Mouse (Mus musculus) testis, postnatal 14 days (tissue): ENCODE data around the gene Ttyh3.
A peak's percentile ranks its signal among the peaks of the same experiment; 100 is the strongest.

ENCODE experiments used
- DNase-seq: peaks from one replicate; pipeline ENCODE4 v3.0.0; 2021; ENCODE audit warnings: low spot score

Gene Ttyh3

DNA sequence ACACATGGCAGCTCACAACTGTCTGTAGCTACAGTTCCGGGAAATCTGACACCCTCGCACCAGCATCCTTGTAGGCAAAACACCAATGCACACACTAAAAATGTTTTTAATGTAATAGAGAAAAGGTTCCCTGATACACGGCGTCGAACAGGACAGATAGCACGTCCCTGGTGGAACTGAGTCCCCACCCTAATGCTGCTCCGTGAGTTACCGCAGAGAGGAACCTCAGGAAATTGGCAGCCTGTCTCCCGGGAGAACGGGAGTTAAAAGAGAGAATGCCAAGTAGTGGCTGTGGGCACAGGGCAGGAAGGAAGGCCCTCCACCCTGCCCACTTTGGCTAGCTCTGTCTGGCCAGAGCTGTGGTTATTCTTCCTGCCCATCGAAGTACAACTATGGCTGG lies 2.4 kb upstream of the Ttyh3 start:
- no peak for DNase-seq

DNA sequence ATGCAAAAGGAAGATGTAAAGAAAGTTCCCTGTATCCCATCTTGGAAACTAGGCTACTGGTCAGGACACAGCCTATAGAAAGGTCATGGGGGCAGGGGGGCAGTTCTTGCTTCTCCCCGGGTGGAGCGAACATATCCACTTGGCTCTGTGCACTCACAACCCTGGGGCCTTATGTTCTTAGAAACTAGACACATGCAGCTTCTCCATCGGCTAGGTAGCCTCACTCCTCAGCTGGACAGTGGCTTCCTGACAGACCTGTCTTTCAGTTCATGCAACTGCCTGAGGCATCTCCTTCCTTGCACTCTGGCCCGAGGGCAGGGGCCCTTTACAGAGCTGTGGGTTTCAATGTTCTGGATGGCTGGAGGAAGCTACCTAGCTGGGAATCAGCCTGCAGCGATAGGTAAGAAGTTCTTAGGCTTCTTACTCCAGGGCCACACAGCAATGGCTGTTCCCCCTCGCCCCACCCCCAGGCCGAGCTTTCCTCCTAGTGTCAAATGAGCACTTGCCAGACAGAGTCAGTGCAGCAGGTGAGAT lies 1.1 kb upstream of the Ttyh3 start:
- no peak for DNase-seq

DNA sequence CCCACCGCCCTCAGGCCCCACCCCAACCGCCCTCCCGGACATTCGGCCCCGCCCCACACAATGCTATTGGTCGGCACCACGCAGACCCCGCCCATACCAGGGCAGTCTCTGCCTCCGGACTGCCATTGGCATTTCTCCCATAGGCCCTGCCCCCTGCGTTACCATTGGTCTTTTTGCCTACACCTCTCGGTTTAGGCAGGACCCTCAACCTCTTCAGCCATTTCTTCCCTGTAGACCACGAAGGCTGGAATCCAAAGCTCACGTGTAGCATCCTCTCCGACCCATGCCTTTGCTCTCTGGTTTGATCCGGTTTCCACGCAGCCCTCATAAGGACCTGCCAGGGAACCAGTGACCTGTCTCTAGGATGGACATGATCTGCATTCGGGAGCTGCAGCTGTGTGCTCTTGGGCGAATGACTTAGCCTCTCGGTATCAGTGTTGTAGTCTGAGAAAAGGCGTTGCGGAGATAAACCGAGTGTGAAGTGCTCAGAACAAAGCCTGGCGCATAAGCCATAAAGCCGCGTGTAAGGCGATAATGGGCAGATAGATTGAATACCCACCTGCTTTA lies 353 bp upstream of the Ttyh3 start:
- peak; percentile 98 for DNase-seq

DNA sequence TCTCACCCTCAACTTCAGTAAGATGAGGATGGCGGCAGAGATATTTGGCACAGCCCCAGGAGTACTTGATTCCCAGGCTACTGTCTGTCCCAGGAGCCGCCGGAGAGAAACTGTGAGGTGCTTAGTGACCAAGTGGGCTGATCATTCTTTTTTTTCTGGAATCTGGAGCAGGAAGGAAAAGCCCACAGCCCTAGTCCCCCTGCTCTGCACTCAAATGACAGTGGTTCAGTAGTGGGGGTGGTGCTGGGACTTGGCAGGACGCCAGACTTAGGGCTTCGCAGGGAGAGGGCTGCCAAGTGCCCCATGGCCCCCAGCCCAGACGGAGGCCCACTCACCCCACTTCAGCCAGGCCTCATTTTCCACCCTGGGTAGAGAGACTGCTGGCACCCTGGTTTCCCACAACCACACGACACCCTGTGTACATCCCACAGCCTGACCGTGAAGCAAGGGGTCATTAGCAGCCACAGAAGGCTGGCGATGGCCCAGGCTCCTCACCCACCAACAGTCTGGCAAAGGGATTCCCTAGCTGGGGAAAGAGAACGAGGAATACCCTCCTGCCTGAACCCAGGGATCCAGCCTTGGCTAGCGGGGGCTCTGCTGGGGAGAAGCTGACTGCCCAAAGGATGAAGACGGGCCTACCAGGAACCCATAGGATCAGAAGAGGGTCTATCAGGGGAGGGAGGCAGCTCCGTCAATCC lies 861 bp downstream of the Ttyh3 start:
- no peak for DNase-seq

DNA sequence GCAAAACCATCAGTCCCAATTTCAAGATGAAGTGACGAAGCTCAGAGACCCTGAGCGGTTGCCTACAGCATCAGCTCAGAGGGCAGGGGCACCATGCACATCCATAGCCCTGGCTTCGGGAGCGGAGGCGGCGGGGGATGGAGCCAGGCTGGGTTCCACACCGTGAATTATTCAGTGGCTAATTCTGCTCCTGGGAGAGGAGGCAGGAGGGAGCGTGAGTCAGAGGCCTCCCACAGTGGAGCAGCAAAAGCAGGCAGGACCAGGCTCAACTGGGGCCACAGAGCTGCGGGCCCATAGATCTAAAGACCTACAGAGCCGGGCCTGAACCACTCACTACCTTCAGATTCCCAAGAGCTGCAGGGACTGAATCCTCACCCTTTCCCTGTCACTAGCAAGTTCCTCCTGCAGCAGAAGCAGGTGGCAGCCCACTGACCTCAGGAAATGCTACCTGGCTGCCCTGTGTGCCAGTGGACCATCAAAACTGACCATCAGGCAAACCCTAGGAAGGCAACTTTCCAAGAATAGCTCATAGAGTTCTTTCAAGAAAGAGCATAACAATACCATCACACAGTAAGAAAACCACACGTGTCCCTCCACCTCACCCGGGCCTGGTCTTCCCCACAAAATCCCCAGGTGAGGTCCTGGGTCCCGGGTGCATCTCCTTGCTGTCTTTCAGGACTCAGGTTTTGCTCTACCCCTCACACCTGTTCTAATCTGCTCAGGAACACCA lies 1.6 kb downstream of the Ttyh3 start:
- no peak for DNase-seq

DNA sequence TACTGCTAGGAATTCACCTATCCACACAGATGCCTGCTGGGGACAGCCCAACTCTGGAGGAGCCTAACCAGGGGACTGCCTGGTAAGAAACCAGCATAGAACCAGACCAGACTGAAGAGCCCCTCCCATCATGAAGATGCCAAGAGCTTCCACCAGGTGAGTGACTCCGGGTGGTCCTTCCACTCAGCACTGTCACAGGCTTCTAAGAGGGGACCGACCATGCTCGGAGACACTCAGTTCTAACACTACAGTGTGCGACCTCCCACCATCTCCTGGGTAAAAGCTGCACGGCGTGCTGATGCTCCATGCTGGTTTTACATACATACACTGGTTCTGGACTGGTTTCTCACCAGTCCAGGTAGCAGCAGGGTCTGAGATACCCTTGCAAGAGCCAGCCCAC lies 2.7 kb downstream of the Ttyh3 start:
- no peak for DNase-seq

DNA sequence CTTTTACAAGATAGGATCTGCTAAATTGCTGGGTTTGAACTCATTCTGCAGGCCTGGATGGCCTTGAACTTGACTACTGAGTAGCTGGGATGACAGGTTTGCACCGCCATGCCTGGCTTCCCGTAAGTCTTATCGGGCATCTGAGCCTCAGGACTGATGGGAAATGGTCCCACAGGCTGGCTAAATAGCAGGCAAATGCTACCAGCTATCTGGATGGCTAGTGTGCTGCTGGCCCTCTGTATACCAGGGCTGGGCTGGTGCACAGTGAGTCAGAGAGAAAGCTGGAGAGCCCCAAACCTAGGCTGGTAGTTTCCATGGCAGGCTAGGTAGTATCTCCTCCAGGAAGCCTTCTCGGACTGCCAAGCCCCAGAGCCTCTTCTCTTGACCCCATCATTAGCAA lies 3.4 kb downstream of the Ttyh3 start:
- DNase-seq = no peak

DNA sequence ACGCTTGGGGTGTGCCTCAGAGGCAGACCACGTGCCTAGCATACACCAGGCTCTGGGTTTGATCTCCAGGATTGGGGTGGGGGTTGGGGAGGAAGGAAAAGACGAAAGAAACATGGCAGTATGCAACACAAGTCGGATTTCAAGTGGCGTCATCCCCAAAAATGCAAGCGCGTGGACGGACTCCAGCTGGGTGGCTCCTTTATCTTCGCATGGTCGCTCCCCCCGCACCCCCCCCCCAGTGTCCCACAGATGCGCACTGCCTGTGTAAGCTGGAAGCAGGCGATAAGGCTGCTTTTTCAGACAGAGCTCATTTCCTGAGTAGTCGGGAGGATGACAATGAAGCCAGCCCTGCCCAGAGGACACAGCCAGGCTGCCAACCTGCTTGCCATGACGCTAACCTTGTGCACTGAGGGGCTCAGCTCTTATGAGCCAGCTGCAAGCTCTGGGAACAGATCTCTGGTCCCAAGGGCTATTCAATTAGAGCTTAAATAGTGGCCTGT lies 4.1 kb downstream of the Ttyh3 start:
- no peak for DNase-seq

DNA sequence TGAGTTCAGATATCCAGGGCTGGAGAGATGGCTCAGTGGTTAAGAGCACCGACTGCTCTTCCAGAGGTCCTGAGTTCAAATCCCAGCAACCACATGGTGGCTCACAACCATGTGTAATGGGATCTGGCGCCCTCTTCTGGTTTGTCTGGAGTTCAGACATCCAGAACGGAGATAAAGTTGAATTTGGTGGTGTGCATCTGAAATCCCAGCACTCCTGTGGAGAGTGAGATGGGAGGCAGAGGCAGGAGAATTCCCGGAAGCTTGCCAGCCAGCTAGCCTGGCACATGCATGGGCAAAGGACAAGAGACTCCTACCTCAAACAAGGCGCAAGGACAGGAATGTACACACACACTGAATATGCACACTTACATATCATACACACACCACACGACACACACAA lies 4.6 kb downstream of the Ttyh3 start:
- DNase-seq = no peak

DNA sequence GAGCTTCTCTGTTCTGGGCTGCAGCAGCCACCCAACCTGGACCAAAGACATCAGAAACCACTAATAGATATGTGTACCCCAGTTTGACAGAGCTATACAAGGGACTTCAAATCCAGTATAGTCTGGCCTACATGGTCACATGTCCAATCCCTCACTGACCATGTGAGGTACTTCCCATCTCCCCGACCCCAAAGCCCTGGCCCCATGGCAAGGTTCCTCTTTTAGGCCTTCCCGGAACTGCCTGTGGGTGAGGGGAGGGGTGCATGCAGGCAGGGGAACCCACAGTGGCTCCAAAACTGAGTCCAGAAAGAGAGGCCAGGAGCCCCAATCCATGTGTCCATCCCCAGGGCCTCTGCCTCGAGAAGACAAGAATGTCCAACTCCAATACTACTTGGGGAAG lies 6.8 kb downstream of the Ttyh3 start:
- DNase-seq = no peak

DNA sequence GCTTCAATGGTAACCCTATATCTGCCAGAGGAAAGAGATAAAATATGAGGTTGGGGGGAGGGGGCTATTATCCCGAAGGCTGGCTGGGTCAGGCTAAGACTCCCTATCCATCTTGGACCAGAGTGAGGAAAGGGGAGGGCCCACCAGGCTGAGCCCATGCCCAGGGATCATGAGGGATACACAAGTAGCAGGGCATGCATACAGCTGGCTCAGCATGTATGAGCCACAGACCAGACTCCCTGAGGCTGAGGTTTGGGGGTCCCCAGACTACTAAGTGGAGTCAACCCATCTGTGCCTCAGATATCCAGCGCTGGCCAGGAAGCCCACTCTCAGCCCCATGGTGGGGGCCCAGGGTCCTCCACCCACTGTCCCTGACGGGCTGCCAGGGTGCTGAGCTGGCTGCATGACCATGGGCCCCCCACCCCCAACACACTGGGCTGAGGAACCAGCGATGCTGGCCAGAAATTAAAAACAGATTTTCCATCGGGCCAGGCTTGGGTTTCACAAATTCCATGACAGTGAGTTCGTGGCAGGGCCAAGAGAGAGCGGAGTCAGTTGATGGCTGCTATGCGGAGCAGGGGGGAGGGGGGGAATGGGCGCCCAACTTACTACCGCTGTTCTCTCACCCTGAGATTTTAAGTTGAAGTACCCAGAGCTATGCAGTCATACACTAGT lies 7.4 kb downstream of the Ttyh3 start:
- DNase-seq = no peak

DNA sequence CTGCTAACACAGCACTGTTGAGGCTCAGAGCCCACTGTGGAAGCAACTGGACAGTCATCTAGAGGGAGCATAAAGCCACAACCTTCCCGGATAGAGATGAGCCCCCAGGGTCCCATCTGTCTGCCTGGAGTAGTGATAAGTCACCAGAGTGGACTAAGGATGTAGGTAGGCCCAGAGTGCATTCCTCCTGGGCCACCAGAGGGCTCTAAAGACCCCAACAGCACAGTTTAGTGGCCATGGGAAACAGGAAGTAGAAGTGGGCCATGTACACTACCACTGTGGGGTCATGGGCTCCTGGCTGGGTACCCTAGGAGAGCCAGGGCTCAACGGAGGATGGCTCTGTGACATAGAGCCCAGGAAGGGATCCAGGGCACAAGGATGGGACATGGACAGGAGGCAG lies 8.0 kb downstream of the Ttyh3 start:
- no peak for DNase-seq

DNA sequence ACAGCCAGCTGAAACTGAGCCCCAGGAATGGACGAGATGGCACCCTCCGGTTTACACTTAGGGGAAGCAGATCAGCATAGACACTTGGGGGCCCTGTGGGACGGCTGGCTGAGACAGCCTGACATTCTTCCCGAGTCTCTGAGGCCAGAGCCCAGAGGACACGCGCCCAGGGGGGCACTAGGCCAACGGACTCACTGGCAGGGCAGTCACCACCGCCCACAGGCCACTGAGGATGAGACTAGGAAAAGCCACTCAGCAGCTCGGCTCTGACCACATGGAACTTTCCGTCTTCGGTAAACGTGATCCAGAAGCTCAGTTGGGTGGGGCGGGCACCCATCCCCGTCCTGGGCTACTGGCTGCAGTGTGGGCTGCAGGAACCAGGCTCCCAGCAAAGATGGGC lies 9.0 kb downstream of the Ttyh3 start:
- no peak for DNase-seq

DNA sequence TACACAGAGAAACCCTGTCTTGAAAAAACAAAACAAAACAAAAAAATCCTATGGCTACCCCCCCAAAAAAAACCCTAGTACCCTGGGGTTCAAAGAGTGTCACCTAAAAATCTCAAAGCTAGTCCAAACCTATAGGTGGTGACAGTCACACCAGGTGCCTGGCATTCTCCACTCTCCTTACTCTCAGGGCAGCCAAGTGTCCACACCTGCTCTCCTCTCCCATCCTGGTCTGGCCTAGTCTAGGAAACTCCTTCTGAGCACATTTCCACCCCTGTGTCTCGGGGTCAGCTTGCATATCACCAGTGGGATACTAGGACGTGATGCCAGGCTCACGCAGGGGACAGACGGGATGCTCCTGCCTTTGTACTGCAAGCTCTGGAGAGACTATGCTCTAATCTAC lies 9.5 kb downstream of the Ttyh3 start:
- DNase-seq = no peak

DNA sequence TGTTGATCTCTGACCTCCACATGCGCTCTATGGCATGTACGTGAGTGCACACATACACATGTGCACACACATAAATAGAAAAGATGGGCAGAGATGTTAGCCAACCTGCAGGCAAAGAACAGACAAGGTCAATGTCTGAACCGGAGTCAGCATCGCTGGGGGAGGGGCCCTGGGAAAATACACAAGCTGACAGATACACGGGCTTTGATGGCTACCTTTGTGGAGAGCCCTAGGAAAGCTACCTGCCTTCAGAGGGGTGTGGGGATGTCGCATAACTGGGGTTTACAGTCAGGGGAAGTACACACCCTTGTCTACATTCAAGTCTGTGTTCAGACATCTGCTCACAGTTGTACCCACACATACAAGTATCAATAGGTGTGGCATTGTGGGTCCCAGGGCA lies 10.3 kb downstream of the Ttyh3 start:
- DNase-seq = no peak

DNA sequence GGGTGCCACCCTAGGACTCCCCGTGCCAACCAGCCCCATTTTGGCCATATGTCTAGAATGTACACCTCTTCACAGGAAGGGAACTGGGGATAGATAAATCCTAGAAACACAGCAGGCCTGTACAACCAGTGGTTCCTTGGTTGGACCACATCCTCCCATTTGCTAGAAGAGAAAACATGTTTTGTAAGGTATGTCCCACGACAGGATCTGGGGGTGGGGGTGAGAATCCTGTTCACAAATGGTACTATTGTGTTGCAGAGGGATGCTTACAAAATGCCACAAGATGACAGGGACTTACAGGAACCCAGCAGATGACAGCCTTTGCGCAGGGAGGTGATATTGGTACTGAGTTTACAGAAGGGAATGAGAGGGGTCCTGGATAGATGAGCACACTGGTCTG lies 10.8 kb downstream of the Ttyh3 start:
- no peak for DNase-seq

DNA sequence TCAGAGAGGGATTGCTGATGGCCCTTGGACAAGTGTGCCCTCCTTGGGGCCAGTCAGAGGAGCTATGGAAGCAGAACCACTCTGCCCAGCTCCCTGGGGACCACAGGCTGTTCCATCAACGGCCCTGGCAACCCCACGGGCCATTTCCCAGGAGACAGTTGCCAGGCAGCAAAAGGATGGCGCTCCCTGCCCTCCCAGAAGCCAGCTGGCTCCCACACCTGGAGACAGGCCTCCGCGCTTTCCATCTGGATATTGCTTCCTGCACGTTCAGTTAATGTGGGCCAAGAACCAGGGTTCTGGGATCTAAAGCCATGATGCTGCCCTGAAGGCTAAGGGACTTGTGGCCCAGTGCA lies 11.8 kb downstream of the Ttyh3 start:
- DNase-seq = no peak

DNA sequence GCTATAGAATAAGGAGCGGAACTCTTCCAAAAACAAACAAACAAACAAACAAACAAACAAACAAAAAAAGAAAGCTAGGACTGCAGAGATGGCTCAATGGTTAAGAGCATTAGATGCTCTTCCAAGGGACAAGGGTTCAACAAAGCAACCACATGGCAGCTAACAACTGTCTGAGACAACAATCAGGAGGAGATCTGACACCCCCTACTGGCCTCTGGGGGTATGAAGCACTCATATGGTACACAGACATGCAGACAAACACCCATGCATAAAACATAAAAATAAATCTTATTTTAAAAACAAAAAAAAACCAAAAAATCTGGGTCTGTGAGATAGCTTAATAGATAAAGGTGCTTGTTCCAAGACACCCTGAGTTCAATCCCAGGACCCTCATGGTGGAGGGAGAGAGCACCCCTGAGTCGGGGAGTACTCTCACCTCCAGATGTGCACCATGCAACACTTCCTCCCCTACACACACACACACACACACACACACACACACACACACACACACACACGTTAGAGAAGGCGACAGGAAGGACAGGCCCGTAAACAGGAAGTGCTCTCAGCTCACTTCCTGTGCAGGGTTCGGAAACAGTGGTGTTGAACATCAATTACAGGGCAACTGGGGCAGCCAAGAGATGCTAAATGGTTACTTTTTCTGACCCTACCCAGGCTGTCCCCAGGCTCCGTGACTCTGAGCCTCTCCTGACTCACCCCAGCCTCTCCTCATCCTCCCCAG lies 12.3 kb downstream of the Ttyh3 start:
- DNase-seq = no peak

DNA sequence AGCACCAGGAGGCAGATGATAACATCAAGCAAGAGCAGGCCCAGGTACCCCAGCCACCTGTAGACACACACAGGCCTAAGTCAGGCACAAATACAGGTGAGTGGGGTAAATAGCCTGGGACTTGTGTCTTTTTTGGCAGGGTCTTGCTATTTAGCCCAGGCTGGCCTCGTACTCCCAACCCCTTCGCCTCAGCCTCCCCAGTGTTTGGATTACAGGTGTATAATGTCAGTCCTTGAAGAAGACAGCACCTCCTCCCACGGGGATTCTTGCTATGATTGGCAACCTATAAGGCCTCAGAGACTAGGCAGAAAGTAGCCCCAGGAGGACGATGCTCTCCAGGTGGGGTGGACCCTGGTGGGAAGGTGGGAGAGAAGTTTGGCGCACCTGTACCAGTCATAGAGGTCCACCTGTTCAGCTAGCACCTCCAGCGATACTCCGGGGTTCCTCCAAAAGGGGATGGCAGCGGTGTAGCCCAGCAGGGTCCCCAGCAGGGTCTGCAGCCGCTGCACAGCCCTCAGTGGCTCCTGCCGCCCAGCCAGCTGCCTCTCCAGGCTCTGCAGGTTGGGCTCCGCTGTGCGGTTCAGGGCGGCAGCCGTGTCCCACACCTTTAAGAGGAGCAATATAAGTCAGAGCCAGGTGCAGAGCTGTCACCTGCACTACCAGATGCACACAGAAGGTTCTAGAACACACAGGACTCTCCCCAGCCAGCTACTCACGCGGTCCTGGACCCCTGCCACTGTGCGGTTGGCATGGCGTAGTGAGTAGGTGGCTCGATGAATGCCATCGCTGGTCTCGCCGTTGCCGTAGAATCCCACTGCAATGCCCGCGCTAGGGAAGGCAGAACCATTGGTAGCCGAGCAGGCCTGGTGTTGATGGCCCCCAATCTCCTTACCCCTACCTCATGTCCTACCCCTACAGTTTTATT lies 13.8 kb downstream of the Ttyh3 start:
- DNase-seq = no peak

DNA sequence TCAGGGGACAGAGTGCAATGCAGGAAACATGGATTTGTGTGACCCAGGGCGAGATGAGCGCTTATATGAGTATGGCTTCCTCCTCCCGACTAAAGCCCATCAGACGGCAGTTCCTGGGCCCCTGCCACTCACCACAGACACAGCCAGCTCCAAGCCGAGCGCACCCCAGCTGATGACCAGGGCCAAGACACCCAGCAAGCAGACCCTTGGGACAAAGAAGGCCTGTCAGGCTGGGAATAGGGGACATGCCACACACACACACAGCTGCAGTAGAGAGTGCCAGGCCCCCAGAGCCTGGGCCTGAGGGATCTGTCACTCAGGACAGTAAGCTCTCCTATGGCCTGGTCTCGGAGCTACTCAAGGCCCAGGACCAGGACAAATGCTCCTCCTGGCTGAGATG lies 15.4 kb downstream of the Ttyh3 start:
- no peak for DNase-seq

DNA sequence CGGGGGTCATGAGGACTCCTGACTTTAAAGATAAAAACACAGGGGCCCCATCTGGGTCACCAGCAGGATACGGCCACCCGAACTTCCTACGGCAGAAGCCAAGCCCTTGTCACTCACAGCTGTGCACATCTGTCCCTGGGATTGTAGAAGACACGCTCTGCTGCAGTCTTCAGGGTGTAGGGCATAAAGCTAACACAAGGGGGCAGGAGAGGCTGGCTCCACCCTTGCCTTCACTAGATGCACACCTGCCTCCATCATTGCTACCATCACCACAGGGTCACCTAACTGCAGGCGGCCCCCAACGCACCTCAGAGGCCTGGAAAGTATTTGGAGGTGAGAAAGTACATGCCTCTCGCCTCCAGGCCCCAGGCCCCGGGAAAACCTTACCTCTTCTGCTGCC lies 19.8 kb downstream of the Ttyh3 start:
- DNase-seq = no peak
